Mouse (Mus musculus): Measurements from ENCODE around the gene Thbs4.

GRCm38 (mm10) chr13:92717851-92718665, 76.6 kb downstream of the Thbs4 start:
- no peak for TF ChIP-seq CTCF (IDR thresholded peaks at IDR 0.05; ENCODE audit: borderline replicate concordance, insufficient read depth, low read depth, low read length)
- no peak for TF ChIP-seq POLR2A (IDR thresholded peaks at IDR 0.05; ENCODE audit: borderline replicate concordance, insufficient read depth, low read length)
